Mouse (Mus musculus) midbrain, postnatal 0 days (tissue): Measurements from ENCODE around the gene Ttc39b. TPM values are rescaled to one million over a fixed set of nuclear protein-coding genes. Genes with fewer than 3 reads are reported as not detected.

Experiments
- ATAC-seq: fragments of 200-750 bp; cut with Nextera tagmentation; 2 replicates; pipeline ENCODE4 v1.8.0; 2017; ENCODE audit warnings: moderate number of reproducible peaks, mild to moderate bottlenecking, moderate TSS enrichment, moderate library complexity; ENCODE audit not compliant: low FRiP score
- DNase-seq: peaks from one replicate; pipeline ENCODE4 v3.0.0-alpha.2; 2015; ENCODE audit warnings: low spot score
- H3K27ac ChIP-seq: fragments of 300-500 bp; sonication (generic); 2 replicates; pipeline ENCODE4 v1.5.1; 2014; ENCODE audit warnings: low read depth, mild to moderate bottlenecking, low read length, mixed read lengths
- H3K27me3 ChIP-seq: fragments of 300-500 bp; sonication (generic); 2 replicates; pipeline ENCODE4 v1.6.1; 2014; ENCODE audit warnings: low read length, control low read depth, mixed read lengths; ENCODE audit not compliant: insufficient read depth
- H3K36me3 ChIP-seq: fragments of 300-500 bp; sonication (generic); 2 replicates; pipeline ENCODE4 v1.6.1; 2014; ENCODE audit warnings: low read length, control low read depth, mixed read lengths; ENCODE audit not compliant: insufficient read depth
- H3K4me1 ChIP-seq: fragments of 300-500 bp; sonication (generic); 2 replicates; pipeline ENCODE4 v1.6.1; 2014; ENCODE audit warnings: mild to moderate bottlenecking, control low read depth, antibody characterized with exemption, low read length, mixed read lengths; ENCODE audit not compliant: insufficient read depth
- H3K4me2 ChIP-seq: fragments of 300-500 bp; sonication (generic); 2 replicates; pipeline ENCODE4 v1.6.1; 2014; ENCODE audit warnings: low read depth, mild to moderate bottlenecking, low read length, mixed read lengths; ENCODE audit not compliant: poor library complexity, severe bottlenecking
- H3K4me3 ChIP-seq: fragments of 300-500 bp; sonication (generic); 2 replicates; pipeline ENCODE4 v1.5.1; 2014; ENCODE audit warnings: low read depth, mild to moderate bottlenecking, low read length, moderate library complexity
- H3K9ac ChIP-seq: fragments of 300-500 bp; sonication (generic); replicated peaks from 2 replicates; pipeline ENCODE4 v1.6.1; 2014; ENCODE audit warnings: mild to moderate bottlenecking, low read length, moderate library complexity, mixed read lengths; ENCODE audit not compliant: poor library complexity, severe bottlenecking
- H3K9me3 ChIP-seq: fragments of 300-500 bp; sonication (generic); 2 replicates; pipeline ENCODE4 v1.6.1; 2016; ENCODE audit warnings: low read length, control low read depth
- CTCF ChIP-seq: IDR thresholded peaks from 2 replicates; pipeline ENCODE4 v1.5.1; 2016; ENCODE audit warnings: antibody characterized with exemption, mild to moderate bottlenecking
- WGBS: fragments of 180-500 bp; shearing (Covaris S2); extraction: QIAGEN DNeasy Blood & Tissue Kit; methylation state at CpG from one replicate; pipeline ENCODE4 v1.1.7; 2014; 5-methylcytosine and 5-hydroxymethylcytosine counted together
- polyA plus RNA-seq: library from polyadenylated mRNA; unstranded; fragments of >200 nt; fragmentation: Nextera tagmentation; extraction: Ambion mirVana; gene quantifications from 2 replicates; pipeline ENCODE4 v1.2.1, GENCODE M21; 2015
- total RNA-seq: library from RNA; depleted of rRNA; stranded (reverse); fragments of >200 nt; gene quantifications from 2 replicates; pipeline ENCODE4 v1.2.3, GENCODE M21; 2014

Gene Ttc39b
- total and polyA plus RNA-seq, 2 experiments from 2014 or later: 5.7 to 14.7 TPM

DNA sequence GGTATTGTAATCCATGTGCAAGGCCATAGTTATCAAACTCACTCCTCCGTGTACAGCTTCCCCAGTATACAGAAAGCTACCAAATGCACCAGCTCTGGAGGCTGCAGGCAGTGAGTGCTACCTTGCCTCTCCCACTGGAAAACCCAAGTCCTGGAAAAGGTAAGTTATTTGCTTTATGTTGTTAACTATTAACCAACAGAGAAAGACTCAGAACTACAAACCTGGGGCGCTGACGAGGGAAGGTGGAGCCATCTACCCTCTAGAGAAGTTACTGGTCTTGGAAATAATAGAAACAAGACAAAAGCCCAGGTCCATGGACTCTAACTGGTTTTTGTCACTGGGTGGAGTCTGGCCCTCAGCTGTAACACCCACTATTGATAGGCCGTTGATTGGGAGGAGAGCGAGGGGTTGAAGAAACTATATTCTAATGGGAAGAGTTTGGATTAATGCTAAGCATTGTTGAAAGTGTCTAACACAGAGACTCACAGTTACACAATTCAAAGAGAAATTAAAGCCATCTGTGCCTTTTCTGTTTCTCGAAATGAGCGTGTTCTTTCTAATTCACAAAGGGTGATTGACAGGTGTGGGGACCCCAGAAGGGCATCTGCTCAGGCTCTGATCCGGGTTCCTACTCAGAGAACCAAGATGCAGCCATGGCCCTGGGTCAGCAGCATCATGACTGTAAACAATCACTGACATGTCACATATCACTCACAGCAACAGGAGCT is 98.3 kb downstream of the Ttc39b start:
- DNase-seq: no peak
- 77% methylated on average over 8 of the region's 8 CpGs for WGBS
- H3K4me3 ChIP-seq: no peak overlapping the region
- no peak overlapping the region for H3K27ac ChIP-seq
- no peak for TF ChIP-seq CTCF
- no peaks in the 10 kb centered on the region for H3K9me3 ChIP-seq
- H3K36me3 ChIP-seq: peaks cover 8% of the 10 kb centered on the region; the same call in 1 of the 2 replicates
- no peaks in the 10 kb centered on the region for H3K4me1 ChIP-seq
- no peak overlapping the region for H3K4me2 ChIP-seq
- H3K9ac ChIP-seq: no peak overlapping the region
- no peaks in the 10 kb centered on the region for H3K27me3 ChIP-seq
- no peak for ATAC-seq

DNA sequence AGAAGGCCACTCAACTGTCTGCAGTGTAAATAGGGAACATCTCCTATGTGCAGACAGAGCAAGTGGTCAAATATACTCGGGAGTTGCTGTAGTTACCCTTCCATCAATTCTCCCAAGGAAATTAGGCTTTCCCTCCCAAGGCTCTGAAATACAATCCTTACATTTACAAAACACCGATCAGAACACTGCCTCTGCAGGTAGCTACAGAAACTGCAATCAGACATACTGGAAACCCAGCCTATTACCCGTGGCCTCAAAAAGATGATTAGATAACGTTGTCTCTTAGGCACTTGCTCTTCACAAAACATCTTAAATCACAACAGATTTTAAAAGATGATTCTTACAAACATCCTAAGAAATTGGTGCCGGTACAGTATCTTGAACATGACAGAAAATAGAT is 99.8 kb downstream of the Ttc39b start:
- H3K4me3 ChIP-seq: no peak overlapping the region
- peaks cover 8% of the 10 kb centered on the region; the same call in 1 of the 2 replicates for H3K36me3 ChIP-seq
- H3K4me2 ChIP-seq: no peak overlapping the region
- no peaks in the 10 kb centered on the region for H3K4me1 ChIP-seq
- no peaks in the 10 kb centered on the region for H3K9me3 ChIP-seq
- DNase-seq: peak; percentile 27
- no peak overlapping the region for H3K27ac ChIP-seq
- peak; percentile 59 for TF ChIP-seq CTCF
- no peak overlapping the region for H3K9ac ChIP-seq
- no peaks in the 10 kb centered on the region for H3K27me3 ChIP-seq
- ATAC-seq: no peak
- WGBS: 43% methylated on average over 5 of the region's 5 CpGs

DNA sequence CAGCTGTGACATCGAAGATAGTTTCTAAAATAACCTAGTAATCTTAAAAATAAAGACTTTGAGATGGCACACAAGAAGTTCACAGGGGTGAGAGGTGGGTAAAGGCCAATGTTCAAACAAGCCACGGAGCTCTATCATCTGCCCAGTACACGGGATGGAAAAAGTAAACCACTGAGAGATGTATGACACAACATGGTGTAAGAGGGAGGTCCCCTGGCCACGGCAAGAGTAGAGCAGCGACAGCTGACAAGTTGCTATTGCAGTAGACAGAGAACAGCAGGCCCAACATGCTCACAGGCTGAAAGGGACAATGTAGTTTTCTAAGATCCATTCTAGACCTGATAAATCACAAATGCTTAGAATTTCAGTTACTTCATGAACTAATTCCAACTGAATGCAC is 100.9 kb downstream of the Ttc39b start:
- 81% methylated on average over 5 of the region's 5 CpGs for WGBS
- peaks cover 8% of the 10 kb centered on the region; the same call in 1 of the 2 replicates for H3K36me3 ChIP-seq
- no peaks in the 10 kb centered on the region for H3K4me1 ChIP-seq
- no peak overlapping the region for H3K4me2 ChIP-seq
- H3K4me3 ChIP-seq: no peak overlapping the region
- DNase-seq (no peak), ATAC-seq (no peak)
- no peaks in the 10 kb centered on the region for H3K9me3 ChIP-seq
- H3K27ac ChIP-seq: no peak overlapping the region
- no peak overlapping the region for H3K9ac ChIP-seq
- H3K27me3 ChIP-seq: no peaks in the 10 kb centered on the region
- TF ChIP-seq CTCF: no peak

DNA sequence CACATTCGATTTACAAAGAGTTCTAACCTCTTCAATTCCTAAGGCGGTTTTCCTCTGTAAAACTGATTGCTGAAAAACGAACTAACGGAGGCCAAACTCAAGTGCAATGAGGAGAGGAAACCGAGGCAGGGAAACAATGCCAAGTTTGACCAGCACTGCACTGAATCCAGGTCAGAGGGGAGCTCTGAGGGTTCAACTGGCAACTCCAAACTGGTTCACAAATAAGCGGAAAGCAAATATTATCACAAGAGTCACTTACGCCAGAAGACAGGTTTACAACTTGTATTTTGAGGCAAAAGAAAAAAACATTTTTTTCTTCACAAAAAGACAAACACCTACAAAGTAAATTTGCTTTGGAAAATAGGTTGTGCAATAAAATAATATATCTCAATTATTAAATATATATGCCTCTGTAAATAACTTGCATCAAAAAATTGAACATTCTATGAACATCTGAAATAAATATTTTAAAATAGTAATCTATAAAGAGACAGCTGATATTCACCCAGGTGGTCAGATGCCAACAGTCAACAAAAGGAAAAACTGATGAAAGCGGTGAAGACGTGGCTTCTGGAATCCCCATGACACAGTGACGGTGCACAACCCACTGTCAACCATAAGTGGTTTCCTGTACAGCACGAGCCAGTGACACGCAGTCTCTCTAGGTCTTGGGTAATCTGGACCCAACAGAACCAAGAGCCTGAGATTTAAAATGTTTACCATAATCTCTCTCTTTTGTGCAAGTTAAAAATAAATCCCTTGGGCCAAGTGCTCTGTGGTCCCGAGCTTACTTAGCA is 103.1 kb downstream of the Ttc39b start:
- no peak overlapping the region for H3K27ac ChIP-seq
- ATAC-seq: no peak
- no peaks in the 10 kb centered on the region for H3K27me3 ChIP-seq
- H3K4me3 ChIP-seq: no peak overlapping the region
- H3K36me3 ChIP-seq: no peaks in the 10 kb centered on the region
- DNase-seq: no peak
- H3K9me3 ChIP-seq: no peaks in the 10 kb centered on the region
- H3K4me2 ChIP-seq: no peak overlapping the region
- no peaks in the 10 kb centered on the region for H3K4me1 ChIP-seq
- no peak overlapping the region for H3K9ac ChIP-seq
- 80% methylated on average over 13 of the region's 13 CpGs for WGBS
- TF ChIP-seq CTCF: no peak

DNA sequence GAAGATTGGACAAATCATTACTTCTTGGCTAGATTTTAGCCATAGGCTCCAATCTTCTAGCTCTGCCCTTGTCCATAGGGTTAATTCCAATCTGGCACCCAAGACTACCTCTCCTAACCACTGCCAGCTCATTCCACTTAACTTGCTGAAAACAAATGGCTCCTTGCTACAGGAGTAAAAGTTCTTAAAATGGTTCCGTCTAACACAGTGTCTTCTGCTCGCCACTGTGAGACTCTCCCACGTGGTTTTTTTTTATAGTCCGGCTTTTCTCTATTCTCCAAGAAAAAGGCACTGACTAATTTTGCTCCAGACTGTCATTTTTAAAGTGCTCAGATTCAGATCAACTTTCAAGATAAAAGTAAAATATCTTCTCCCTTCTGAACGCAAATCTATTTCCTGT is 104.8 kb downstream of the Ttc39b start:
- no peak overlapping the region for H3K9ac ChIP-seq
- H3K4me1 ChIP-seq: no peaks in the 10 kb centered on the region
- ATAC-seq (no peak), DNase-seq (no peak)
- WGBS: 85% methylated on average over 5 of the region's 5 CpGs
- no peaks in the 10 kb centered on the region for H3K27me3 ChIP-seq
- H3K4me2 ChIP-seq: no peak overlapping the region
- H3K9me3 ChIP-seq: no peaks in the 10 kb centered on the region
- no peak overlapping the region for H3K4me3 ChIP-seq
- TF ChIP-seq CTCF: no peak
- no peak overlapping the region for H3K27ac ChIP-seq
- no peaks in the 10 kb centered on the region for H3K36me3 ChIP-seq

DNA sequence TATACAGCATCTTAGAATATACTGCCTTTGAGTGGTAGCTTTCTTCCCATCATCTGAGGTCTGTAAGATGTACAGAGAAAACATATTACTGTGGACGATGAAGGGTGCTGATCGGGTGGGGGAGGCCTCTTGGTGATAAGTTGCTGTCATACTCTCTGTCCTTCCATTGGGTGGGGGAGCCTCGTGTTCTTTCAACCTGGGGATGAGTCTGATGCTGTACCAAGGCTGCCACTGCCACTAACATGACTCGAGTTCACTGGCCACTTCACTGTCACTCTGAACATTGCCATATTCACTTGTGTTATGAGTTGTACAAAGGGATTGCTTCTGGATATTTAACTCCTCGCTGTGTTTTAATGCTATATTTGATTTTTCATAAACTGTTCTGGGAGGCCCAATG is 106.9 kb downstream of the Ttc39b start:
- Histone ChIP-seq H3K4me2 (no peak overlapping the region), H3K9me3 (no peaks in the 10 kb centered on the region), H3K27me3 (no peaks in the 10 kb centered on the region), H3K4me1 (no peaks in the 10 kb centered on the region), H3K4me3 (no peak overlapping the region), H3K36me3 (no peaks in the 10 kb centered on the region), H3K9ac (no peak overlapping the region), H3K27ac (no peak overlapping the region)
- 88% methylated on average over 5 of the region's 5 CpGs for WGBS
- ATAC-seq (no peak), DNase-seq (no peak)
- no peak for TF ChIP-seq CTCF
